Mouse (Mus musculus) ES-Bruce4 (cell line): ENCODE results near the gene Duxf3. TPM values are rescaled to one million over a fixed set of nuclear protein-coding genes. Genes with fewer than 3 reads are reported as not detected.

Source experiments
- H3K27ac ChIP-seq: 2 replicates; pipeline ENCODE4 v1.5.1; 2012; ENCODE audit warnings: low read length, inconsistent platforms; ENCODE audit not compliant: insufficient read depth
- H3K27me3 ChIP-seq: 2 replicates; pipeline ENCODE4 v1.6.1; 2012; ENCODE audit warnings: mild to moderate bottlenecking, low read length, inconsistent platforms; ENCODE audit not compliant: control insufficient read depth, poor library complexity, insufficient read depth, severe bottlenecking
- H3K36me3 ChIP-seq: 2 replicates; pipeline ENCODE4 v1.6.1; 2012; ENCODE audit warnings: inconsistent platforms, mild to moderate bottlenecking, low read length, moderate library complexity; ENCODE audit not compliant: control insufficient read depth, poor library complexity, insufficient read depth, severe bottlenecking
- H3K4me1 ChIP-seq: one replicate; pipeline ENCODE4 v1.8.1; 2011; ENCODE audit warnings: low read length; ENCODE audit not compliant: control insufficient read depth, insufficient read depth
- H3K4me3 ChIP-seq: 2 replicates; pipeline ENCODE4 v1.5.1; 2011; ENCODE audit warnings: low read depth, mild to moderate bottlenecking, low read length
- H3K9ac ChIP-seq: 2 replicates; pipeline ENCODE4 v1.6.1; 2012; ENCODE audit warnings: low read depth, mild to moderate bottlenecking, inconsistent platforms; ENCODE audit not compliant: poor library complexity, severe bottlenecking
- H3K9me3 ChIP-seq: replicated peaks from 2 replicates; pipeline ENCODE4 v1.6.1; 2012; ENCODE audit warnings: mild to moderate bottlenecking, low read length, inconsistent platforms; ENCODE audit not compliant: control insufficient read depth, poor library complexity, insufficient read depth, severe bottlenecking
- CTCF ChIP-seq: IDR thresholded peaks from one replicate; pipeline ENCODE4 v1.8.1; 2011; ENCODE audit warnings: low read depth, low read length
- EP300 ChIP-seq: IDR thresholded peaks from 2 replicates; pipeline ENCODE4 v1.6.1; 2011; ENCODE audit warnings: low read depth, low read length; ENCODE audit not compliant: insufficient read depth
- POLR2A ChIP-seq: IDR thresholded peaks from one replicate; pipeline ENCODE4 v1.8.1; 2011; ENCODE audit warnings: low read length; ENCODE audit not compliant: insufficient read depth
- polyA plus RNA-seq: library from polyadenylated mRNA; stranded (reverse); fragments of >200 nt; gene quantifications from 2 replicates; pipeline ENCODE4 v1.2.4, GENCODE M21; 2011; ENCODE audit warnings: low read depth; ENCODE audit not compliant: missing spikeins, insufficient read depth, insufficient read length

The Duxf3 gene
- polyA plus RNA-seq, 1 experiment = not detected

DNA sequence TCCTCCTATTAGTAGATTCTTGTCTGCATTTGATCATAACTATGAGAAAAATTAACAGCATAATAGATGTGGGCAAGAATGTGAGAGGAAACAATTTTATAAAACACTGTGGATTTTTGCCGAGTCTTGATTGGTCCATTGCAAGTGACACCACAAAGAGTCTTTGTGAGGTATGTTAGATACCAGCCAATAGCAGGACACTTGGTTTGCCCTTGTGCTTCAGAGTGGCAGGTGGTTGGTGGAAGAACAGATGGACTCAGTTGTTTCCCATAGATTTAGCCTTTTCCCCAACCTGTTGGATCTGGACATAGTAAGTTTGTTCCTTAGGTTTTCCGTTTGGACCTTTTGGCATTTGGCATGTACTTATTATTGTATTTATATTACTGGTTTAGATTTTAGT lies 21.3 kb downstream of the Duxf3 start:
- H3K9me3 ChIP-seq = peaks cover 8% of the 10 kb centered on the region

DNA sequence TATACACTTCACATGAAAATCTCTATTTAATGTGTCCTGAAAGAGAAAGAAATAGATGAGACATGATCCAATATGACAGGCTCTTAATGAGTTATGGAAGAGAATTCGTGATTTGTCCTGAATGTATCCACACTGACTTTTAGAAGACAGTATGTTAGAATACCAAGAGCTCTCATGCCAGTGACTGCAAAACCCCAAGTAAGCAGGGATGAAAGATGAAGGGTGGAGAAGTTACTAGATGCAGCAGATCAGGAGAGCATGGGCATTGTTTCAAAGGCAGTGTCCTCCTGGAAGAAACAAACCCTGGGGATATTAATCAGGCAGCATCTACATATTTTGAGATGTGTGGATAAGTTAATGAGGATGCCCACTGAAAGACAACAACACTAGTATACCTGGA lies 22.0 kb downstream of the Duxf3 start:
- no peak overlapping the region for H3K4me3 ChIP-seq
- H3K4me1 ChIP-seq = no peaks in the 10 kb centered on the region
- peaks cover 1% of the 10 kb centered on the region; the same call in 1 of the 2 replicates for H3K27me3 ChIP-seq
- no peak for TF ChIP-seq EP300
- TF ChIP-seq POLR2A = no peak
- no peak for TF ChIP-seq CTCF
- no peak overlapping the region for H3K9ac ChIP-seq
- H3K9me3 ChIP-seq = peaks cover 8% of the 10 kb centered on the region
- H3K27ac ChIP-seq = no peak overlapping the region
- no peaks in the 10 kb centered on the region for H3K36me3 ChIP-seq

More for the DNA sequence above, 21.3 kb downstream of the Duxf3 start:
- no peak overlapping the region for H3K9ac ChIP-seq
- no peaks in the 10 kb centered on the region for H3K36me3 ChIP-seq
- no peak overlapping the region for H3K4me3 ChIP-seq
- no peak overlapping the region for H3K27ac ChIP-seq
- peaks cover 1% of the 10 kb centered on the region; the same call in 1 of the 2 replicates for H3K27me3 ChIP-seq
- TF ChIP-seq CTCF (no peak), EP300 (no peak), POLR2A (no peak)
- H3K4me1 ChIP-seq = no peaks in the 10 kb centered on the region

DNA sequence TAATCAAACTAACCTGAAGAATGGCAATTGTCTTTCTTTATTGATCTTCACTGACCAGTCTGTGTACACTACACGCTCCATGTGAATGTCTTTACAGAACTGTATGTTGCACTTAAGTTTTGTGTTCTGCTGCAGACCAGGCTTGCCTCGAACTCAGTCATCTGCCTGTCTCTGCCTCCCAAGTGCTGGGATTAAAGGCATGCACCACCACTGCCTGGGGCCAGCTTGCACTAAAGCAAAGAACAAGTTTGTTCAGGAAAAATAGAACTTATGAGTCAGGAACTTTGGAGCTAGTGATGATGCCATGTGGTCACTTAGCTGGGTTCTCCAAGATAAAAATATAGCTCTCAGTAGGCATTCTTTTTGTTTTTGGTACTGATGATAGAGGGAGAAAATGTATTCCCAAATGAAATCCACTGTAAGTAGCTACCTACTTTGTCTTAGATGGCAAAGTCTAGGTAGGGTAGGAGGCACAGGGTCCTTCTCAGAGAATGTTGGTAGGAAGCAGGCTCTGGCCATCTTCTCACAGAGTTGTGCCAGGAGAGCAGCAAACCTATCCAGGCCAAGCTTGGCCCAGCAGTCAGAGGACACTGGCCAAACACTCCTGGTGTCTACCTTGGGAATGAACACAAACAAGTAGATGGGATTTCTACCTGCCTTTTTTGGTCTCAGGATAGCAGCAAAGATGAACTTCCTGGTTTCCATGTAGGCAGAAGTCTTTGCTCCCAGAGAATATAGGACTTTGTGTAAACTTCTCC lies 22.6 kb downstream of the Duxf3 start:
- H3K9me3 ChIP-seq = peaks cover 8% of the 10 kb centered on the region
- no peak overlapping the region for H3K9ac ChIP-seq
- no peaks in the 10 kb centered on the region for H3K4me1 ChIP-seq
- no peak overlapping the region for H3K27ac ChIP-seq
- no peak overlapping the region for H3K4me3 ChIP-seq
- TF ChIP-seq POLR2A = no peak
- no peak for TF ChIP-seq EP300
- no peak for TF ChIP-seq CTCF
- H3K27me3 ChIP-seq = peaks cover 1% of the 10 kb centered on the region; the same call in 1 of the 2 replicates
- H3K36me3 ChIP-seq = no peaks in the 10 kb centered on the region

DNA sequence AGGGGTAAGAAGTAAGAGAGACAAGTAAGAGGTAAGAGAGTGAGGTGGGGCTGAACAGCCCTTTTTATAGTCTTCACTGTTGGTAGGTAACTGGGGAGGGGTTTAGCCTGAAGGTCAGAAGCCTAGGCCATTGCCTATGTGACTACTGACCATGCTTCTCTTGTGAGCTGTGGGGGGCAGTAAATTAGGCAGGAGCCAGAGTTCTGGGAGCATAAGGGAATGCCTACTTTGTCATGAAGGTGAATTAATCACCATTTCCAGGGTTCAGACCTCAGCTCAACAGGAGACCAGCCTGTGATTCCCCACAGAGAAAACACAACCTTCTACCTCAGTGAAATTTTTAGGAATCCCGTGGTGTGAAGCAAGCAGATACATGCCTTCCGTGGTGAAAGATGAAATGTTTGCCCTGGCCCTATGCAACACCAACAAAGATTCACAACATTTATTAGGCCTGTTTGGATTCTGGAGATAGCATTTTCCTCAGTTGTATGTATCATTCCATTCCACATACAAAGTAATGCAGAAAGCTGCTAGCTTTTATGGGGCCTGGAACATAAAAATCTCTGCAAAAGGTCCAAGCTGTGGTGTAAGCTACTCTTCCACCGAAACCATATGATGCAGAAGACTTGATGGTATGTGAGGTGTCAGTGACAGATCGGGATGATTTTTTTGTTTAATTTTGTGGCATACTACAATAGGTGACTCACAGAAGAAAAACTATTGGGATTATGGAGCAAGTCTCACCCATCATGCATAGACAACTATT lies 25.7 kb downstream of the Duxf3 start:
- H3K9me3 ChIP-seq = peaks cover 8% of the 10 kb centered on the region
- no peaks in the 10 kb centered on the region for H3K36me3 ChIP-seq
- H3K4me1 ChIP-seq = no peaks in the 10 kb centered on the region
- peaks cover 1% of the 10 kb centered on the region; the same call in 1 of the 2 replicates for H3K27me3 ChIP-seq
- H3K4me3 ChIP-seq = no peak overlapping the region
- no peak overlapping the region for H3K9ac ChIP-seq
- TF ChIP-seq POLR2A = no peak
- no peak for TF ChIP-seq EP300
- TF ChIP-seq CTCF = no peak
- H3K27ac ChIP-seq = no peak overlapping the region

DNA sequence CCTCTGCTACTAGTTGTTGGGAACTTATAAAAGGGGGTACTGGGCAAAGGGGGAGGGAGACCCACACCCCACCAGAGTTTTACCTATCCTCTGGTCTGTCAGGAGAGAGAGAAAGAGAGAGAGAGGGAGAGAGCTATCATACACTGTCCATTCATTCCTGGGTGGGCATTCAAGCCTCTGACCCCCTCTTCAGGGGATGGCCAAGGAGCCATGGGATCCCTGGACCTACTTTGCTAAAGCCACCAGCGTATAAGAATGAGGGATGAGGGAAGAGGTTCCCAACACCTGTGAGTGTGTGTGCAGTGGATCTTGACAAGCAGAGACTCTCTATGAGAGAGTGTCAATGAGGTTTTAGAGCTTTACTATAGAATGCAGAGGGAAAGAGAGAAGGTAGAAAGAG lies 26.5 kb downstream of the Duxf3 start:
- TF ChIP-seq POLR2A = no peak
- TF ChIP-seq EP300 = no peak
- no peak for TF ChIP-seq CTCF
- Histone ChIP-seq H3K9me3 (peaks cover 8% of the 10 kb centered on the region), H3K4me1 (no peaks in the 10 kb centered on the region), H3K27me3 (peaks cover 1% of the 10 kb centered on the region; the same call in 1 of the 2 replicates), H3K4me3 (no peak overlapping the region), H3K9ac (no peak overlapping the region), H3K27ac (no peak overlapping the region), H3K36me3 (no peaks in the 10 kb centered on the region)

Other genes with a start within 250 kb of the Duxf3 start
- not detected in 2 replicates for gene AW822073, start 7.7 kb downstream of the Duxf3 start, polyA plus RNA-seq
- not detected in 2 replicates for gene Gm4981, start 4.0 kb upstream of the Duxf3 start, polyA plus RNA-seq
- gene Gcc2, start 22.8 kb upstream of the Duxf3 start, polyA plus RNA-seq = 21.0 and 22.5 TPM in 2 replicates
- 58.2 and 58.5 TPM in 2 replicates for gene Lims1, start 90.8 kb upstream of the Duxf3 start, polyA plus RNA-seq
- gene Ranbp2, start 214.2 kb upstream of the Duxf3 start, polyA plus RNA-seq = 102 and 114 TPM in 2 replicates